Mouse (Mus musculus) ES-Bruce4 (cell line): ENCODE data around the gene 5430419D17Rik.

Source experiments
- CTCF ChIP-seq: IDR thresholded peaks from one replicate; pipeline ENCODE4 v1.8.1; 2011; ENCODE audit warnings: low read depth, low read length
- POLR2A ChIP-seq: IDR thresholded peaks from one replicate; pipeline ENCODE4 v1.8.1; 2011; ENCODE audit warnings: low read length; ENCODE audit not compliant: insufficient read depth

- no peak for TF ChIP-seq POLR2A
- TF ChIP-seq CTCF = no peak
Observed at GRCm38 (mm10) chr7:131146214-131146613, 28.0 kb upstream of the 5430419D17Rik start, which contains the start of gene 4933402N03Rik.
